Mouse (Mus musculus) adipocyte (in vitro differentiated cells): Measurements from ENCODE around the gene Ccr8.

ENCODE experiments used
- DNase-seq: peaks from one replicate; pipeline ENCODE4 v3.0.0-alpha.2; 2016; ENCODE audit warnings: low spot score

The Ccr8 gene

DNA sequence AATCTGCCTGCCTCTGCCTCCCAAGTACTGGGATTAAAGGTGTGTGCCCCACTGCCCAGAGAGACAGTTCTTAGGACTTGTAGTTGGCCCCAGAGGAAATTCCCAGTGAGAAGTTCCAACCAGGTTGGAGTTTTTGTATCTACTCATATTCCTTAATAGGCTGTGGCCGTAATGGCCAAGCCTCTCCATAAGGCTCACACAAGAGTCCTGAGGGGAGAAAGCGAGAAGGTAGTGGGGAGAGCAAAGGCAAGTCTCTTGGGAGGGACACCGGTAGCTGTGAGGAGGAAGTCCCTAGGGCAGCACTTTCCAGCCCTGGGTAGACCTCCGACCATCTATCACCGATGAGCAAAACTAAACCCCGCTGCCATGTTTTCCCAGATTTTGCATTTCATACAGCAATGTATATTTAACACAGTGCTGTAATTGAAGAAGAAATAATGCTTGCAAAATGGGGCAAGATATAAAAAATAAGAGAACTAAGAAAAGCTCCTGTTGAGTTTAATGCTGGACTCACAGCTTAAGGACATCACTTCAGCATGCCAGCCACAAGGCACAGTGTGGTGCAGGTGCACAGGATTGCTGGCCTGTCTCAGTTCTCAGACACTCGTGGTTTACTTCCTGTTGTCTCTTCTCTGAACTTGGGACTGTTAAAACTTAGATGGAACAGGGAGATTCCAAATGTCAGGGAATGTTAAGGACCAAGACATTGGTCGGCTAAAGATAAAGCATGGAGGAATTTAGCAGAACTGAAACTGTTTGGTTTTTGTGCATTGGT lies 41.3 kb downstream of the Ccr8 start:
- no peak for DNase-seq

DNA sequence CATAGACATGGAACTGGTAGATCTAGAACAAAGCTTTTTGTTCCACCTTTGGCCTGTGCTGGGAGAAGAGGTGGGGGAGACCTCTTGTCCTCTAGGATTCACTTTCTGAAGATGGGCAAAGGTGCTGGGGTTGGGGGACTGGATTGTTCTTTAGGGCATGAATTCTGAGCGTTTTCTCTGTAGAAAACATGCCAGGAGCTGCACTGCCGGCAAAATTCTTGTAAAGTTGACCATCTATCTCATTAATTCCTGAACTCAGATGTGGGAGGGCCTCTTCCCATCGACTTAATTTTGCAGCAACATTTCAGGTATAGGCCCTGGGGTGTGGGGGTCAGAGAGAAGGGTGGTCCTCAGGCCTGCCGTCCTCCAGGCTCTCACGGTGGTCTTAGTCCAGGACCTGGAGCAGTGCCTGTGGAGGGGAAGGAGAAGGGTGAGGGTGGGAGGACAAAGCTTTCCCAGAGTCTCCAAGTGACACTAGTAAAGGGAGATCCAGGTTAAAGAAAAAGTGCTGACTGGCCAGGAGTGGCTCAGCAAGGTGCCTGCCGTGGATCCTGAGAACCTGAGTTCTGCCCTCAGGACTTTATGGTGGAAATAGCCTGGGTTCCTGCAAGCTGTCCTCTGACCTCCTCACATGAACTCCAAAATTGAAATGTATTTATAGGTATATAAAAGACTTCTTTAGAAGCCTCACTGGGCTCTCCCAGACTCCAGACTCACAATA lies 42.0 kb downstream of the Ccr8 start:
- DNase-seq = no peak

DNA sequence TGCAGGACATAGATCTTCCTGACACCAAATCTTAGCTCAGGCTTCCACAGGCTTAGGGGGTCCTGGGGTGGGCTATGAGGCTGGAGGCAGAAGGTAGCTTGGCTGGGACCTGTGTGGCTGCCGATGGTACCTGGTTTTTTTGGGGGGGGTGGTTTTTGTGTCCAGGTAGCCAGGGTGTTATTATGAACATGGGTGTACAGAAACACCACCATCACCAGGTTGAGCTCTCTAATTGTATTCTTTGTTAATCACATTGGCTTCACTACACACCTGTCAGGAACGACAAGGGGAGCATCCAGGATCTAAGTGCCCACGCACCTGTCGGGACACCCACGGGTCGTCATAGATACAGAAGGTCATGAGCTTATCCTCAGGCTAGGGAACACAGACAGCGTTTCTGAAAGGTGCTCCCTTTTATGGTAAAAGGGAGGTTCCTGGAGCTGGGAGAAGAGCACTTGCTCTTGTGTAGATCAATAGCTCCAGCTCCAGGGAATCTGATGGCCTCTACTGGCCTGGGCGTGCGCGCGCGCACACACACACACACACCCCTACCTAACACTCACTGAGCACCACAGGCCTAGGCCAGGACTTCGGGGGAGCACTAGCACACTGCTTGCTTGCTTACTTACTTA lies 42.7 kb downstream of the Ccr8 start:
- DNase-seq = no peak

DNA sequence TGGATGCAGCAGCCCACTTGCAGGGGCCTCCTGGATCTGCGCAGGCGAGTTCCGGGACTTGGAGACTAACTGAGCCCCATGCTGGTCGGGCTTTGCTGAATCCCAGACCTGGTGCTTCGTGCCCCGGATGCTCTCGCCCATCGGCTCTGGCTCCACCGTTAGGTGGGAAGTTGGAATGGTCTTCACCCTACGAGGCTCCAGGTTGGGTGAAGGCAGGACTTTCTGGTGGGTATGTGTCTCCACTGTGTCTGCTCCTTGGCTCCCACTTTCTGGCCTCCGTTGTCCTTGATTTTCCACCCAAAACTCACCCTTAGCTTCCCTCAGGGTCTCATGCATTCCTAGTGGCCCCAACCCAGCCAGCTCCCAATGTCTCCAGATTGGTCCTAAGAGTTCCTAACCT lies 43.5 kb downstream of the Ccr8 start:
- DNase-seq = no peak

DNA sequence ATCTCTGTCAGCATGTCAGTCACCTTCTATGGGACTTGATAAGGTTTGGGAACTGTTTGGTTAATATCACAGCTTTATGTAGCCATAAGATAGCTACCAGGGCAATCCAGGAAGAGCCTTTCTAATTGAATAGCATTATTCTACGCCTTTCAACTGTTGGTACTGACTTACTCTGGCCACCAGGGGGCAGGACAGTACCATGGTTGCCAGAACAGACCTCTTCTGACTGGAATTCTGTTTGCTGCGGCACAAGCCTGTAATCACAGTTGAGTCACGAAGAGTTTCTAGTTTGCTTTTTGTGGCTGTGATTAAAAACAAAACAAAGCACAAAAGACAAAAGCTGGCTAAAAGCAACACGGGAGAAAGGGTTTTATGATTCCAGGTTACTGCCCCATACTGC lies 48.7 kb downstream of the Ccr8 start:
- peak; percentile 88 for DNase-seq

DNA sequence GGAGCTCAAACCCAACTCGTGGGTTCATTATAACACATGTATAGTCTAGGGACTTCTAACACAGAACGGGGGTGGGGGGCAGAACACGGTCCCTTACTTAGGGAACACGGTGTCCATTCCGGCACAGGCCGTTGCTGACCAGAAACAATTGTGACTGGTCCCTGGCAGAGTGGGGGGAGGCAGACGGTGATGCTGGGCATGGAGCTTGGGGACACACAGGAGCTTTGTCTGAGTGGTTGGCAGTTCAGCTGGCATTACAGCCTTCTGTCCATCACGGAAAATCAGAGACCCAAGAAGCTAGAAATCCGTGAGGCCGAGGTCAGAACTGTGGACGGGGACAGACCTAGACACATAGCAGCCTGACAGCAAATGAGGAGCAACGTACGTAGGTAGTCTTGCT lies 52.6 kb downstream of the Ccr8 start:
- DNase-seq = no peak
